Mouse (Mus musculus): ENCODE measurements around the gene Mef2c. TPM values are rescaled to one million over a fixed set of nuclear protein-coding genes. Genes with fewer than 3 reads are reported as not detected.

The Mef2c gene
- polyA plus RNA-seq, 1 experiment from 2014 or later: 18.1 TPM

DNA sequence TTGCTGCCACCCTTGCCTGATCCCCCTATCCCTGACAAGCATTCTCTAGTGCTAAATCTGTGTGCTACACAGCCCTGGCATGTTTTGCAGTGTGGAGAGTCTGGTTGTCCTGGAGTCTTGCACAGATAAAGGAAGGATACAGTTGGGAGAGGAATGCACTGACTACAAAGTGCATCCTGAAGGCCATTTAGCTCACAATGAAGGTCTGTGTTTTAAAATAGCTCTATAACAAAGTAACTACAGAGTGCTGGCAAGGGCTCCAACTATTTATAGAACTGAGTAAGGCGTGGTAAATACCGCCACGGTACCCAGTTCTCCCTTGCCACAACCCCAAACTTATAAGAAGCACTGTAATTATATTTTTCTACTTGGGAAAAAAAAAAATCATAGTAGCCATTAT is 61.9 kb downstream of the Mef2c start:
- Histone ChIP-seq H3K4me3 (no peak overlapping the region), H3K27ac (replicated peaks) (no peak overlapping the region), H3K36me3 (replicated peaks) (no peaks in the 10 kb centered on the region), H3K9me3 (no peaks in the 10 kb centered on the region), H3K27me3 (replicated peaks; ENCODE audit: low read depth, poor library complexity, severe bottlenecking) (no peaks in the 10 kb centered on the region), H3K4me1 (peaks cover 35% of the 10 kb centered on the region)
- 37% methylated on average over 3 of the region's 3 CpGs for WGBS
- no peak for DNase-seq (ENCODE audit: low spot score)

DNA sequence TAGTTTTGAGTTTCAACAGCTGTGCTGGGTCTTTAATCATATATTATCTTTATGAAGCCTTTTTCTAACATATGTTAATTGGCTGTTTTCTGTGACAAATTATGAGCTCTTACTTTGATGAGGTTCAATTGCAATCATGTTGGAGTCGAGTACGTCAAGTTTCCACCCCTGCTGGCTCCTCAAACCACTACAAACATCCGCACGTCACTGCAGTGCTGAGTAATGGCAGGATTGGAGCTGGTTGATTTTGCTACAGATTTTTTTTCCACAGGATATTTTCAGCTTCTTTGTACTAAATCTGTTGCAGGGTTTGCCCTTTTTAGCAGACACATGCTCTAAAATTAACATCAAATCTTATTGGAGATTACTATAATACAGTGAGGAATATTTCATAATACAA is 62.3 kb downstream of the Mef2c start:
- no peaks in the 10 kb centered on the region for H3K9me3 ChIP-seq
- no peak overlapping the region for H3K27ac ChIP-seq (replicated peaks)
- no peaks in the 10 kb centered on the region for H3K36me3 ChIP-seq (replicated peaks)
- peaks cover 35% of the 10 kb centered on the region for H3K4me1 ChIP-seq
- WGBS: 38% methylated on average over 4 of the region's 4 CpGs
- no peaks in the 10 kb centered on the region for H3K27me3 ChIP-seq (replicated peaks; ENCODE audit: low read depth, poor library complexity, severe bottlenecking)
- no peak overlapping the region for H3K4me3 ChIP-seq
- DNase-seq (ENCODE audit: low spot score): no peak

- WGBS: 34% methylated on average over 8 of the region's 8 CpGs
- no peak overlapping the region for H3K27ac ChIP-seq (replicated peaks)
- H3K36me3 ChIP-seq (replicated peaks): no peaks in the 10 kb centered on the region
- H3K27me3 ChIP-seq (replicated peaks; ENCODE audit: low read depth, poor library complexity, severe bottlenecking): no peaks in the 10 kb centered on the region
- no peak overlapping the region for H3K4me3 ChIP-seq
- peaks cover 39% of the 10 kb centered on the region for H3K4me1 ChIP-seq
- no peaks in the 10 kb centered on the region for H3K9me3 ChIP-seq
- peak; percentile 44 for DNase-seq (ENCODE audit: low spot score)
These were observed 63.1 kb downstream of the Mef2c start for GRCm38 (mm10) chr13:83566834-83567534.

DNA sequence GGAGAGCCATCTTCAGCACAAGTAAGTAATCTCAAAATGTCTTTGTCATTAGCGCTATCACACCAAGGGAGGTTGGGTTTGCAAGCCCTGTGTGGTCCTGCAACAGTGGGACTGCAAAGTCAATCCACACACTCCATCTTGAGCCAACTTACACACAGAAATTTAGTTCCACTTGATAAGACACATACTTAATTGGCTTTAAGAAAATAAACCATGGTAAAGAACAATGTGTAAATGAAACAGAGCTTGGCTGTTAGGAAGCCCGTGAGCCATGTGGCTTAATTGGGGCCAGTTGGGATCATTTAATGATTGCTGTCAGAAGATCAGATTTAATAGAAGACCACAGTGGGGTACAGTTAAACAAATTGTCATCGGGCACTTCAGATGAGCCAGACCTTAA is 63.8 kb downstream of the Mef2c start:
- WGBS: 46% methylated on average over 3 of the region's 3 CpGs
- H3K27ac ChIP-seq (replicated peaks): no peak overlapping the region
- no peaks in the 10 kb centered on the region for H3K36me3 ChIP-seq (replicated peaks)
- no peaks in the 10 kb centered on the region for H3K27me3 ChIP-seq (replicated peaks; ENCODE audit: low read depth, poor library complexity, severe bottlenecking)
- no peak for DNase-seq (ENCODE audit: low spot score)
- H3K4me1 ChIP-seq: peaks cover 46% of the 10 kb centered on the region
- H3K4me3 ChIP-seq: no peak overlapping the region
- H3K9me3 ChIP-seq: no peaks in the 10 kb centered on the region

DNA sequence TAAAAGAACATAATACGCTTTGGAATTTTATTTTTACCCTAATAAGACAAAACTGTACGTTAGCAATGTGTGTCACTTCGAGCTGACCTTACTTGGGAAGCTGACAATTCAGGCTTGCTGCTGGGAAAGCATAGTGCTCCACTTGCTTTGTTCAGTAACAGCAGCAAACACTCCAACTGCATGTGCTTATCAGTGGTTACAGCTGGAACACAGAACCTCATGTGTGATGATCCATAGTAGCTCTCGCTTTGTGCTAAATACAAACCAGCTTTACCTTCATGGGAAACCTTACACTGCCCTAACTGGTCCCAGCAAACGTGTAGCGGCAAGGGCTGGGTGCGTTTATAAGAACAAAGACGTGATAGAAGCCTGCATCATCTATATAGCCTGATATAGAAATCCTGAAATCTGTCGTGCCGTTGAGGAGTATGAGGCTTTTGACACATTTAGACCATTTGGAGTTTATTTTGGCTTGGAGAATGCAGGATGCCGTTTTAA is 65.0 kb downstream of the Mef2c start:
- Histone ChIP-seq H3K36me3 (replicated peaks) (no peaks in the 10 kb centered on the region), H3K9me3 (no peaks in the 10 kb centered on the region), H3K4me1 (peaks cover 56% of the 10 kb centered on the region), H3K4me3 (no peak overlapping the region), H3K27me3 (replicated peaks; ENCODE audit: low read depth, poor library complexity, severe bottlenecking) (no peaks in the 10 kb centered on the region), H3K27ac (replicated peaks) (no peak overlapping the region)
- WGBS: 63% methylated on average over 11 of the region's 11 CpGs
- peak; percentile 13 for DNase-seq (ENCODE audit: low spot score)

DNA sequence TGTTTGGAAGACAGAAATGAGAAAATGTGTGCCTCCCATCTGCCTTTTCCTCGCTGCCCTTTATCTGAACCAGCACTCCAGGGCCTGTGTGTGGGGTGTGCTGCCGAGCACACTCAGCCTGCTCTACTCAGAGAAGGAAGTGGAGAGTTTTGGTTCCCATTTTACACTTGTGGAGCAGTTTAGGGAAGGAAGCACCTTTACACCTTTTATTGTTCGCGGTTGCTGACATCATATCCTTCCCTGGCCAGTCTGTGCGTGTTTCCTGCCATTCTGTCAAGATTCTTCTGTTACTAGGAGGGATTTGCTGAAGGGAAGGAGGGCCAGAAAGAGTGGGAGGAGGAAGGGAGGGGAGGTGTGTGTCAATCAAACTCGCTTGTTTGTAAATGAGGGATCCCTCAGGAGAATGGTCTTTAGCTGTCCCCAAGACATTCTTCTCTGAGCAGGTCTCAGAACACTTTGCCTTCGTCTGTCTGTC is 68.2 kb downstream of the Mef2c start:
- Histone ChIP-seq H3K27ac (replicated peaks) (0 out of 2 replicates have a peak overlapping the region, but pooled peaks have one; percentile 52), H3K9me3 (no peaks in the 10 kb centered on the region), H3K4me3 (no peak overlapping the region), H3K4me1 (peaks cover 43% of the 10 kb centered on the region), H3K36me3 (replicated peaks) (no peaks in the 10 kb centered on the region), H3K27me3 (replicated peaks; ENCODE audit: low read depth, poor library complexity, severe bottlenecking) (no peaks in the 10 kb centered on the region)
- WGBS: 36% methylated on average over 7 of the region's 7 CpGs
- DNase-seq (ENCODE audit: low spot score): peak; percentile 34

DNA sequence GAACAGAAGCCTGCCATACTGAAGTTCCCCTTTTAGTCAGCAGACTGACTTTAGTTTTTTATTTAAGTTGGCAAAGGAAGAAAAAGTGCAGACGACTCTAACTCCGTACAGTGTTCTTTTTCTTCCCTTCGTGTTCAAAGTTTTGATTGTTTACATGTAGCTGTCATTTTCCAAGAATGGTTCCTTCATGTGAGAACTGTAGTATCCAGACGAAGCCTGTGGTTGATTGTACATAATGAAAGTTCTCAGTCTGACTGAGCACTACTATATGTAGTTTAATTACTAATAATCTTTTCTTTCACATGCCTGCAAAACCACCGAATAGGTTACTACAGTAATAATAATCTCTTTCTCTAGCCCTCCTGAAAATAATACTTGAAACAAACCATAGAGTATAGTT is 68.6 kb downstream of the Mef2c start:
- WGBS: 68% methylated on average over 5 of the region's 5 CpGs

DNA sequence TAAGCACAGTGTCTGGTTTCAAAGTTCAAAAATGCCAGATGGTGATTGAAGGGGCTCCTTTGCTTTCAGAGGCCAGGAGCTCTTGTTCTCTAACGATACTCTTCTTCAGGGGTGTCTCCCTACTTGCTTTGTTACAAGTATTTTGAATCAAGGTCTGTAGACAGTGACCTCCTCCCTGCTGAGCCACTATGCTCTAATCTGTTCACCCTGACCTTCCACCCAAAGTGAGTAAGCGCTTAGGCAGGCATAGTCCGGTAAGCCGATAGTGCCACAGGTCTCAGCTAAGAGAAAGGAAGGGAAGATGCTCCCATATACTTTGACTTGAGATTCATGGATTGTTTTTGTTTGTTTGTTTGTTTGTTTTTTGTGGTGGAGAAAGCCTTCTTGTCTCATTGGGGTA is 69.5 kb downstream of the Mef2c start:
- Histone ChIP-seq H3K4me1 (peaks cover 32% of the 10 kb centered on the region), H3K36me3 (replicated peaks) (no peaks in the 10 kb centered on the region), H3K9me3 (no peaks in the 10 kb centered on the region), H3K27me3 (replicated peaks; ENCODE audit: low read depth, poor library complexity, severe bottlenecking) (no peaks in the 10 kb centered on the region), H3K4me3 (no peak overlapping the region), H3K27ac (replicated peaks) (no peak overlapping the region)
- DNase-seq (ENCODE audit: low spot score): no peak
- 36% methylated on average over 4 of the region's 4 CpGs for WGBS

More for the DNA sequence above, 68.6 kb downstream of the Mef2c start:
- Histone ChIP-seq H3K27me3 (replicated peaks; ENCODE audit: low read depth, poor library complexity, severe bottlenecking) (no peaks in the 10 kb centered on the region), H3K36me3 (replicated peaks) (no peaks in the 10 kb centered on the region), H3K9me3 (no peaks in the 10 kb centered on the region), H3K27ac (replicated peaks) (no peak overlapping the region), H3K4me1 (peaks cover 38% of the 10 kb centered on the region), H3K4me3 (no peak overlapping the region)
- no peak for DNase-seq (ENCODE audit: low spot score)

DNA sequence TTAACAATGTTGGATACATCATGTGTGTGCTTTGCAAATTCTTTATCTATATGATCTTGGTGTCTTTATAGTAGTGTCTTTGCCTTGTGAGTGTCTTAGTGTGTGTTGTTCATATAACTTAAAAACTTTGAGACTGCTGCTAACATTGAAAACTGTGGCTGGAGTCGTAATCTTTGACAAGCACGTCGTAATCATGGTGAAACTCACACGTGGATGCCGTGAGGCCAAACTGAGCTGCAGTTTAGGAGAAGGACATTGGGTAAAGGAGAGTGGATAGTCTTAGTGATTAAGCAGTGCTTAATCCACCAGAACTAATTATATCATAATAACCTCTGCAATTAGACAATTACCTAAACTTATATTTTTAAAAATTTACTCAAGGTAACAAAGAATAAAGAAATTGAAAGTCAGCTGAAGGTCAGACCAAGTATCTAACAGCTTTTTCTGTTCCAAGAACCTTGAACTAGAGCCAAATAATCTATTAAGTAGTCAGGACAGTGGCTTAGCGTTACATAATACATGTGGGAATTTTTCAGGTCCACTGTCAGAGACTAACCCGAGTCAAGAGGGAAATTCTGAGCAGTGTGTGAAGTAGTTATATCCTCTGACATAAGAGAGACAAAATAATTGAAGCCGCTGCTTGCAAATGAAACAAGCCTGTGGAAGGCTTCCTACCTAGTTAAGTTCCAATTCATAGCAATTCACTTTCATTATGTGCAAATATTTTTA is 70.2 kb downstream of the Mef2c start:
- no peak overlapping the region for H3K4me3 ChIP-seq
- H3K9me3 ChIP-seq: no peaks in the 10 kb centered on the region
- no peaks in the 10 kb centered on the region for H3K36me3 ChIP-seq (replicated peaks)
- DNase-seq (ENCODE audit: low spot score): no peak
- peaks cover 25% of the 10 kb centered on the region for H3K4me1 ChIP-seq
- H3K27me3 ChIP-seq (replicated peaks; ENCODE audit: low read depth, poor library complexity, severe bottlenecking): no peaks in the 10 kb centered on the region
- no peak overlapping the region for H3K27ac ChIP-seq (replicated peaks)
- 71% methylated on average over 8 of the region's 8 CpGs for WGBS

DNA sequence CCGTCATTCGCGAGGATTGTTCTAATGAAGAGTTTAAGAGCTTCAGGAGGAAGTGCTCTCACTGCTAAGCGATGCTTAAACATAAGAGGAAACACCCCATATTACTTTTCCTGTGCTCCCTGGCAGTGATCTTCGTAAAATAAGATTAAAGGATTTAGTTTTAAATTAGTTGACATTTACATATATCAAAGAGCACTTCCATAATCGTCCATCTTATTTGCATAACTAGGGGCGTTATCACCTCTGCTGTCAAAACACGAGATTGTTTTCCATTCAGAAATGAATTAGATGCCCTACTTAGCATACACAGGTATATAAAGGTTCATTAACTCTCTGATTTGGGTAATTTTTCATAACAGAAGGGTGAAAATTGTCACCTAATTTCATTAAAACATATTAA is 71.0 kb downstream of the Mef2c start:
- H3K27me3 ChIP-seq (replicated peaks; ENCODE audit: low read depth, poor library complexity, severe bottlenecking): no peaks in the 10 kb centered on the region
- WGBS: 83% methylated on average over 8 of the region's 8 CpGs
- H3K9me3 ChIP-seq: no peaks in the 10 kb centered on the region
- no peak for DNase-seq (ENCODE audit: low spot score)
- H3K36me3 ChIP-seq (replicated peaks): no peaks in the 10 kb centered on the region
- H3K4me1 ChIP-seq: peaks cover 24% of the 10 kb centered on the region
- H3K27ac ChIP-seq (replicated peaks): no peak overlapping the region
- H3K4me3 ChIP-seq: no peak overlapping the region

- H3K27me3 ChIP-seq (replicated peaks; ENCODE audit: low read depth, poor library complexity, severe bottlenecking): no peaks in the 10 kb centered on the region
- H3K4me1 ChIP-seq: 0 out of 2 replicates have a peak, but pooled peaks cover 7% of the 10 kb centered on the region
- 86% methylated on average over 3 of the region's 3 CpGs for WGBS
- no peak for DNase-seq (ENCODE audit: low spot score)
- H3K27ac ChIP-seq (replicated peaks): no peak overlapping the region
- H3K4me3 ChIP-seq: no peak overlapping the region
- no peaks in the 10 kb centered on the region for H3K9me3 ChIP-seq
- no peaks in the 10 kb centered on the region for H3K36me3 ChIP-seq (replicated peaks)
These were observed 75.6 kb downstream of the Mef2c start for GRCm38 (mm10) chr13:83579410-83579809.

DNA sequence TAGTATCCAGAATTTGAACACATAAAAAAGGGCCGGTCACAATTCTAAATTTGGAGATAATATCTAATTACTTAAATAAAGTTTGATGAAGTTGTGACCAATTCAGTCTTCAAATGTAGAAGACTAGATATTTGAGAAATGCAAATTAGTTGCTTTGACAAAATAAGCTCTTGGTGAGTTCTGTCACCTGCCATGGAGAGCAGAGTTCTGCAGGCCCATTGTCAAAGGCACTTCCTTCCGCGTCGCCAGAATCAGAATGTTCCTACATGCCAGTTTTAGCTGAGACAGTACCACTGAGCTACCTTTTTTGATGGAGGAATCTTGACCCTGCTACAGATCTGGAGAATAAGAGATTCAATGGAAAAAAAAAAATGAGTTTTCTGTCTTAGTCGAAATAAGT is 77.0 kb downstream of the Mef2c start:
- Histone ChIP-seq H3K27ac (replicated peaks) (no peak overlapping the region), H3K9me3 (no peaks in the 10 kb centered on the region), H3K4me1 (0 out of 2 replicates have a peak, but pooled peaks cover 4% of the 10 kb centered on the region), H3K36me3 (replicated peaks) (no peaks in the 10 kb centered on the region), H3K4me3 (no peak overlapping the region), H3K27me3 (replicated peaks; ENCODE audit: low read depth, poor library complexity, severe bottlenecking) (no peaks in the 10 kb centered on the region)
- DNase-seq (ENCODE audit: low spot score): no peak
- WGBS: 89% methylated on average over 5 of the region's 5 CpGs

DNA sequence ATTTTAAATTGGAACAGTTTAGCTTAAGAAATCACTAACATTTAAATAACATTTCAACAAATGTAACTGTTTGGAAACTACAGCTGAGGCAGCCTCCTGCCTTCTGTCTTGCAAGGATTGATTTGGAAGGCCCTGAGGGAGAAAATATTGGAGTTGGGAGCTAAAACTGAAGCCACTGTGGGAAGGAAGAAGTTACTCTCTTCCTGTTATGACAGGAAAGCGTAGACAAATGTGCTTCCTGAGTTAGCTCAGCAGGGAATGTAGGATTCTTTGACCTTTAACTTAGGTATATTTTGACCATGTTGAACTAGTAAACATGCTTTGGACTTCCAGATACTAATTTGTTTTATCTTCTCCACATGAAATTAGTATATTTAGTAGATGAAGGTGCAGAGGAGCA is 78.7 kb downstream of the Mef2c start:
- no peaks in the 10 kb centered on the region for H3K27me3 ChIP-seq (replicated peaks; ENCODE audit: low read depth, poor library complexity, severe bottlenecking)
- WGBS: 78% methylated on average over 1 of the region's 1 CpGs
- no peak overlapping the region for H3K27ac ChIP-seq (replicated peaks)
- H3K4me1 ChIP-seq: 0 out of 2 replicates have a peak, but pooled peaks cover 4% of the 10 kb centered on the region
- no peak for DNase-seq (ENCODE audit: low spot score)
- H3K4me3 ChIP-seq: no peak overlapping the region
- H3K9me3 ChIP-seq: no peaks in the 10 kb centered on the region
- no peaks in the 10 kb centered on the region for H3K36me3 ChIP-seq (replicated peaks)

All from embryonic facial prominence, embryonic 10.5 days (tissue).